Mouse (Mus musculus): Measurements from ENCODE around the gene Hpcal1.

DNA sequence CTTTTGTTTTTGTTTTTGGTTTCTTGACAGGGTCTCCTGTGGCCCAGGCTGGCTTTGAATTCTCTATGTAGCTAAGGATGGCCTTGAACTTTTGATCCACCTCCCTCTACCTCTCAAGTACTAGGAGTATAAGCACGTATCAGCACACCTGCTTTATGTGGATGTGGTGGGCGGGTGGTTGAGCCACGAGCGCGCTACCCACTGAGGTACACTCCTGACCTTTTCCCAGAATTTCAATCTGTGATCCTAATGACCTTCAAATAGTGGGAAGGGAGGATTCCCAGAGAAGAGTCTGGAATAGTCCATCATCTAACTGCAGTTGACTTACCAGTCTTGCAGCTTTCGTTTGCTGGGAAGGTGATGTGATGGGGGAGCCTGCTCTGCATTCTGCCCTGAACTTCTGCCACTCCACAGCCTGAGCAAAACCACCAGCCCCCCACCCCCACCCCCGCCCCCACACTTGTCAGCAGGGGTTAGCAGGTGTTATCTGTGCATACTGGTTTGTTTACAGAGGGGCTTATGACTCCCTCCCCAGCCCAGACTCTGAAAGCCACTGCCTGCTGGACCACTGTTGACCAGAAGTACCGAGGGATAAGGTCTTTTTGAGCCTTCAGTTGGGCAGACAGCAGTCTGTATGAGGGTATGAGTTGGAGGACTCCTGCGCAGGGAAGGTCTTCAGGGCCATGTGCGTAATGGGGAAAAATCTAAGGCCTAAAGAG, 46.4 kb downstream of the Hpcal1 start:
- TF ChIP-seq POLR2A (IDR thresholded peaks at IDR 0.05; ENCODE audit: insufficient read depth, low read depth, low read length), result no peak
- no peak for TF ChIP-seq CTCF (IDR thresholded peaks at IDR 0.05; ENCODE audit: insufficient read depth, low read depth, low read length)

All from olfactory bulb, adult 2 months (tissue).